Mouse (Mus musculus): ENCODE data around the gene Scrn3.

Gene Scrn3

GRCm38 (mm10) chr2:73378326-73378725, 65.9 kb downstream of the Scrn3 start:
- no peak for DNase-seq (ENCODE audit: extremely low read depth, low read depth, low spot score)

GRCm38 (mm10) chr2:73379656-73380055, 67.3 kb downstream of the Scrn3 start:
- DNase-seq (ENCODE audit: extremely low read depth, low read depth, low spot score): no peak

GRCm38 (mm10) chr2:73380298-73380975, 68.0 kb downstream of the Scrn3 start:
- no peak for DNase-seq (ENCODE audit: extremely low read depth, low read depth, low spot score)

- no peak for DNase-seq (ENCODE audit: extremely low read depth, low read depth, low spot score)
Measured at GRCm38 (mm10) chr2:73385172-73385571, 72.8 kb downstream of the Scrn3 start.

DNA sequence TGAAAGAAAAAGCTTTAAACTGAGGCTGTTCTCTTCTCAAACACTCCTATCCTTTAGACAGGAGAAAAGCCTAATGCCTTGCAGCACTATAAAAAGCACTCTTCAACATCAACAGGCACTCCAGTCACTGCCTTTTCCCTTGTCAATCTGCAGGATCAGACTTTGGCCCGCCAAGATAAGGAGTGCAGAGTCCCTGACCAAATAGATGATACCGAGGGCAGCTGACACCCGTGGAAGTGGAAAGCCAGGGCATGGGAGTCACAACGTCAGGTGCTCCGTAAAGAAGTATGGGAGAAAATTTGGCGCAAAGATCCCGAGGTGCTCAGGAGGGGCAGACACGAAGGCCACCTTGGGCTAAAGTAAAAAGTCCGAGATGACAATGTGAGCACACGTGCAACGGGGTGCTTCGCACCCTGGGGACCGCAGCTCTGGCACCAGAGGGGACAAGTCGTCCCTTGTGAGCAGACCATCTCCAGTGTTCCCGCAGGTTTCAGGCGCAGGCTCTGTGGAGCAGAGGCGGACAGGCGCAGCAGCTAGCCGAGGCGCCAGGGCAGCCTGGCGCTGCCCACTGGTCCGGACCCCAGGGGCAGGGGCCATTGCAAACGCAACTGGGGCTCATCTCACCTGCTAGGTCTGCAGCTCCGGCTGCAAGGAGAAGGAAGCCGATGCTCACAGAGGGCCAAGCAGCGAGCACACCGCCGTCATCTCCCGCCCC, 73.4 kb downstream of the Scrn3 start:
- DNase-seq (ENCODE audit: extremely low read depth, low read depth, low spot score): no peak

GRCm38 (mm10) chr2:73386356-73387046, 74.1 kb downstream of the Scrn3 start, which contains the start of gene Gpr155:
Gene Gpr155 (minus strand): TSS chr2:73386572.
- peak; percentile 46 for DNase-seq (ENCODE audit: extremely low read depth, low read depth, low spot score)

All from fat pad, adult 2 months (tissue).